Mouse (Mus musculus) neural tube, embryonic 15.5 days (tissue): ENCODE data around the gene Kank3. TPM values are rescaled to one million over a fixed set of nuclear protein-coding genes. Genes with fewer than 3 reads are reported as not detected.

Experiments used
- ATAC-seq: fragments of 200-750 bp; cut with Nextera tagmentation; 2 replicates; pipeline ENCODE4 v1.8.0; 2017; ENCODE audit warnings: mild to moderate bottlenecking, moderate TSS enrichment, moderate library complexity; ENCODE audit not compliant: low FRiP score
- H3K27ac ChIP-seq: fragments of 300-500 bp; sonication (generic); replicated peaks from 2 replicates; pipeline ENCODE4 v1.5.1; 2015; ENCODE audit warnings: mild to moderate bottlenecking, inconsistent platforms
- H3K27me3 ChIP-seq: fragments of 300-500 bp; sonication (generic); replicated peaks from 2 replicates; pipeline ENCODE4 v1.6.1; 2015; ENCODE audit warnings: inconsistent platforms
- H3K36me3 ChIP-seq: fragments of 300-500 bp; sonication (generic); 2 replicates; pipeline ENCODE4 v1.6.1; 2015; ENCODE audit warnings: inconsistent platforms
- H3K4me1 ChIP-seq: fragments of 300-500 bp; sonication (generic); 2 replicates; pipeline ENCODE4 v1.6.1; 2015; ENCODE audit warnings: inconsistent platforms
- H3K4me2 ChIP-seq: fragments of 300-500 bp; sonication (generic); 2 replicates; pipeline ENCODE4 v1.6.1; 2015; ENCODE audit warnings: inconsistent platforms, mild to moderate bottlenecking, moderate library complexity
- H3K4me3 ChIP-seq: fragments of 300-500 bp; sonication (generic); replicated peaks from 2 replicates; pipeline ENCODE4 v1.5.1; 2015; ENCODE audit warnings: mild to moderate bottlenecking, inconsistent platforms
- H3K9ac ChIP-seq: fragments of 300-500 bp; sonication (generic); replicated peaks from 2 replicates; pipeline ENCODE4 v1.6.1; 2015; ENCODE audit warnings: mild to moderate bottlenecking, inconsistent platforms
- H3K9me3 ChIP-seq: fragments of 300-500 bp; sonication (generic); replicated peaks from 2 replicates; pipeline ENCODE4 v1.6.1; 2016; ENCODE audit warnings: inconsistent platforms
- WGBS: fragments of 180-500 bp; shearing (Covaris S2); methylation state at CpG from one replicate; pipeline ENCODE4 v1.1.7; 2015; ENCODE audit warnings: mixed read lengths; 5-methylcytosine and 5-hydroxymethylcytosine counted together
- polyA plus RNA-seq: library from polyadenylated mRNA; unstranded; fragments of >200 nt; fragmentation: Nextera tagmentation; extraction: Ambion mirVana; gene quantifications from 2 replicates; pipeline ENCODE4 v1.2.1, GENCODE M21; 2015

The Kank3 gene
- 46.7 and 48.5 TPM in 2 replicates for polyA plus RNA-seq

DNA sequence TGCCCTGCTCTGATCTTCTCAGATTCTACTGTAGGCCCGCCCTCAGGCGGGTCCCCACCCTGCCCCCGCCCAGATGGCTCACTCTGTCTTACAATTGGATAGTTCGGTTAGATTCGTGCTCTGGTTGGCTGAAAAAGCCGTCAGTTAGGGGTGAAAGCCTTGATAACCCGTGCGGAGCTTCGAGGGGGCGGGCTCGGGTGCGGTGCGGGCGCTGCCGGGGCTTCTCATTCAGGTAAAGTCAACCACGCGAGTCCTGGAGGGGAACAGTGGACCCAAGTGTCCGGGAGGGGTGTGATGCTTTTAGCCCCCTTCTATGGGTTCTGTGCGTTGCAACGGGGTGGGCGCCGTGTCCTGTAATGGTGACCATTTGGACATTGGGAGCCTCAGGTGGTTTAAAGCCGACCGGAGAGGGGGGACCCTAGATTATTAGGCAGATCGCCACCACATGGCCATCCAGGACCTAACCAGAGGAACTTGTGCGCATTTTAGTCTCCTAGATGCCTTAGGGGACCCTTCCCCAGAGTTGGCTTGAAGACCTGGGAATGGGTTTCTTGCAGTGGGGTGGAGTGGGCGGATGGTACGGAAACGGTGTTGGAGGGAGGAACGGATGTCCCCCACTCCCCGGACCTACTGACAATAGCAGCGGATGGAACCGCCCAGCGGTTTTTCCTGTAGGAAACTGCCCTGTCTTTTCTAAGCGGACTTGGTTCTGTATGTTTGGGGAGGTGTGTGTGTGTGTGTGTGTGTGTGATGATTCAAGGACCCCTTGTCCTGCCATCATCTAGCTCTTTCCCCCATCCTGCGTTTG lies at the start of gene Kank3:
Gene Kank3, plus strand, starts transcription at position 186 of the 808 bp plus-strand sequence.
- Histone ChIP-seq H3K9ac (peak within 1 kb of the TSS; percentile 56), H3K4me2 (peak within 1 kb of the TSS; percentile 88), H3K4me1 (peaks cover 9% of the 10 kb centered on the region), H3K36me3 (no peaks in the 10 kb centered on the region), H3K27ac (0 out of 2 replicates have a peak within 1 kb of the TSS, but pooled peaks have one; percentile 39), H3K9me3 (no peaks in the 10 kb centered on the region), H3K27me3 (peaks cover 13% of the 10 kb centered on the region), H3K4me3 (peak within 1 kb of the TSS; percentile 53)
- WGBS, result under 1% methylated on average over 36 of the region's 36 CpGs
- ATAC-seq, result peak; percentile 99

DNA sequence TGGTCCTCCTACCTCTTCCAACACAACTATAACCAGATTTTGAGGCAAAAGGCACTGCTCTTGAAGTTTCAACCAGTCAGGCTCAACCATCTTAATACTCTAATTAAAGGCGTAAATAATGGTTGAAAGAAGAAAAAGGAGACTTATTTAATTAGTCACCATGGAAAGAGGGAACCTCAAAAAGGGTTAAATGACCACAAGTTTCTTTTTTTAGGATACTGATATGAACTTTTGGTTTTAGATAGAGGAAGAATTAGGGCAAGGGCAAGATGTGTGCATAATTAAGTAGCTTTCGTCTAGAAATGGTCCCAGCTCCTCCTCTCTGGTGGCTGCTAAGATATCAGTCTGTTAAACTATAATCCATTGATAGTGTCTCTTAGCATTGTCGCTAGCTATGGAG lies 43.9 kb upstream of the Kank3 start:
- Histone ChIP-seq H3K9ac (no peak overlapping the region), H3K36me3 (no peaks in the 10 kb centered on the region), H3K4me3 (no peak overlapping the region), H3K4me1 (no peaks in the 10 kb centered on the region), H3K4me2 (no peak overlapping the region), H3K9me3 (no peaks in the 10 kb centered on the region), H3K27me3 (no peaks in the 10 kb centered on the region; the same call in 1 of the 2 replicates), H3K27ac (no peak overlapping the region)
- WGBS, result 83% methylated on average over 3 of the region's 3 CpGs
- no peak for ATAC-seq

DNA sequence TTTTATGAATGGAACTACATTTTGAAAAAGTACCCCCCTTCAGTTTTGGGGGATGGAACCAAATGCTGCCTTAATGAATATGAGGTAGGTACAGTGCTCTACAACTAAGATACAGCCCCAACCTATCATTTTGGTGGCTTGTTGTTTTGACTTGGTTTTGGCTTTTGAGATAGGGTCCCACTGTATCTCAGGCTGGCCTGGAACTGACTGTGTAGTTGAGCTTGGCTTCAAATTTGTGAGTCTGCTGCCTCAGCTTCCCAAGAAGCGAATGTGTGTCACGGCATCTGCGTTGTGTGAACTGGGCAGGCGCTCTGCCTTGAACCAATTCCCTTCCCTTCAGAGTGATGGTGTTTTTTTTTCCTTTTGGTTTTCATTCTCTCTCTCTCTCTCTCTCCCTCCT lies 38.7 kb upstream of the Kank3 start:
- Histone ChIP-seq H3K4me1 (no peaks in the 10 kb centered on the region), H3K36me3 (no peaks in the 10 kb centered on the region), H3K27me3 (no peaks in the 10 kb centered on the region), H3K9me3 (no peaks in the 10 kb centered on the region), H3K27ac (no peak overlapping the region), H3K4me2 (no peak overlapping the region), H3K4me3 (no peak overlapping the region), H3K9ac (no peak overlapping the region)
- no peak for ATAC-seq
- WGBS, result 93% methylated on average over 4 of the region's 4 CpGs

DNA sequence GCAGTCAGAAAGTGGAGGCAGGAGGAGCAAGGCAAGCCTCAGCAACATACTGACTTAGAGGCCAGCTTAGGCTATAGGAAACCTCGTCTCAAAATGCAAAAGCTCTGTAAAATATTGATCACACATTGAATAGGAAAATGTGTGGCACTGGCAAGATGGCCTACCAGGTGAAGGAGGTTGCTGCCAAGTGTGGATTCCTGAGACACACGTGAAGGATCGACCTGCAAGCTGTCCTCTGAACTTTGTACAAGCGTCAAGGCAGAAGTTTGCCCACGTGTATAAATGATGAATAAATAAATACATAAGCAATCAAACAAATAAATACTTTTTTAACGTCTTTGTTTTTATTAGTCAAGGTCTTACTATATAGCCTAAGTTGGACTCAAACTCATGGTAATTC lies 36.9 kb upstream of the Kank3 start:
- no peaks in the 10 kb centered on the region for H3K9me3 ChIP-seq
- ATAC-seq, result no peak
- WGBS, result 86% methylated on average over 6 of the region's 6 CpGs

DNA sequence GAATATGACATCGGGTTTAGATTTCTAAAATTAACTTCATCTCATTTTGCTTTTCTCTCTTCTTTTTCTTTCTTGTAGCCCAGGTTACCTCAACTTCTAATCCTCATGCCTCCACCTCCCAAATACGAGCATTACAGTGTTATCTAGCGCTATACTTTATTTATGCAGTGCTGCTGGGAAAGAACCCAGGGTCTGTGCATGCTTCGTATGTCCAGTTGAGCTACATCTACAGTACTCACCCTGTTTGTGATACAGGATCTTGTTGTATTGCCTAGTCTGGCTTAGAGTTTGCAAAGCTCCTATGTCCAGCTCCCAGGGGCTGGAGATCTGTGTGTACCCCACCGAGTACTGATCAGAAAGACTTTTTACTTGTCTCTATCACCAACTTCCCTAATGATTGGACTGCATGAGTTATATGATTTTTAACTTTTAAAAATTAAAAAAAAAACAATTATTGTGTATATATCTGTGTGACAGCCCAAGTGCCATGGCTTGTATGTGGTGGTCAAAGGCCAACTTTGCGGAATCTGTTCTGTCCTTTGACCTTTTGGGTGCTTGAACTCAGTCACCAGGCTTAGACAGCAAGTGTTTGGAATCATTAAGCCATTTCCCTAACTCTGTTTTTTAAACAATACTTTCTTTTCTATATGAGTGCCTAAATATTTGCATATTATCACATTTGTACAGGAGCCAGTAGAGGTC lies 36.3 kb upstream of the Kank3 start:
- no peaks in the 10 kb centered on the region for H3K27me3 ChIP-seq
- H3K9ac ChIP-seq, result no peak overlapping the region
- H3K9me3 ChIP-seq, result no peaks in the 10 kb centered on the region
- no peak overlapping the region for H3K4me2 ChIP-seq
- H3K36me3 ChIP-seq, result no peaks in the 10 kb centered on the region; the same call in 1 of the 2 replicates
- H3K4me1 ChIP-seq, result peaks cover 9% of the 10 kb centered on the region; the same call in 1 of the 2 replicates
- 92% methylated on average over 6 of the region's 6 CpGs for WGBS
- no peak overlapping the region for H3K27ac ChIP-seq
- no peak overlapping the region for H3K4me3 ChIP-seq
- no peak for ATAC-seq

More for the DNA sequence above, 36.9 kb upstream of the Kank3 start:
- Histone ChIP-seq H3K27ac (no peak overlapping the region), H3K4me2 (no peak overlapping the region), H3K4me3 (no peak overlapping the region), H3K4me1 (peaks cover 3% of the 10 kb centered on the region; the same call in 1 of the 2 replicates), H3K36me3 (no peaks in the 10 kb centered on the region; the same call in 1 of the 2 replicates), H3K9ac (no peak overlapping the region), H3K27me3 (no peaks in the 10 kb centered on the region)

DNA sequence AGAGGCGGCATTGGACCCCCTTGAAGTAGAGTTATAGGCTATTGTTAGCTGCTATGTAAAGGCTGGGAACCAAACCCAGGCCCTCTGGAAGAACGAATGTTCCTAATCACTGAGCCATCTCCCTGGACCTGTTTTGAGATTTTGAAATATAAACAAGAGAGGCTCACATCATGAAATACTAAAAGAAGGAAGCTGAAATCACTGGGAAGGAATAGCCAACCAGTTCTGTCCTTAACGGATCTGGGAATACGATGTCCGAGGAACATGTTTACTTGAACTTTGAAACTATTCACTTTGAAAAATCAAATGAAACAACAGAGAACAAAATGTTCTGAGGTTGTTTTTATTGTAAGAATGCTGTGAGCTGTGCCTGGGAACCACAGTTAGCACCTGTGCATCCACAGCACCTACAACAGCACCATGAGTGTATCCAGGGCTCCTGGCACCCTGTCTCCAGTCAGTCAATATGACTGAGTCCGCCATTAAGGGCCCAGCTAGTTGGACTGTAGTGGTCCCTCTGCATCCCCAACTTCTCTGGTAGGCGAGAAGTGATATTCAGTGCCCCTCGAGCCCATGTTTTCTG lies 35.7 kb upstream of the Kank3 start:
- Histone ChIP-seq H3K9ac (no peak overlapping the region), H3K27me3 (no peaks in the 10 kb centered on the region), H3K9me3 (no peaks in the 10 kb centered on the region), H3K4me2 (no peak overlapping the region), H3K4me3 (no peak overlapping the region), H3K36me3 (no peaks in the 10 kb centered on the region; the same call in 1 of the 2 replicates), H3K4me1 (peaks cover 9% of the 10 kb centered on the region; the same call in 1 of the 2 replicates), H3K27ac (no peak overlapping the region)
- ATAC-seq, result no peak
- WGBS, result 92% methylated on average over 8 of the region's 8 CpGs

DNA sequence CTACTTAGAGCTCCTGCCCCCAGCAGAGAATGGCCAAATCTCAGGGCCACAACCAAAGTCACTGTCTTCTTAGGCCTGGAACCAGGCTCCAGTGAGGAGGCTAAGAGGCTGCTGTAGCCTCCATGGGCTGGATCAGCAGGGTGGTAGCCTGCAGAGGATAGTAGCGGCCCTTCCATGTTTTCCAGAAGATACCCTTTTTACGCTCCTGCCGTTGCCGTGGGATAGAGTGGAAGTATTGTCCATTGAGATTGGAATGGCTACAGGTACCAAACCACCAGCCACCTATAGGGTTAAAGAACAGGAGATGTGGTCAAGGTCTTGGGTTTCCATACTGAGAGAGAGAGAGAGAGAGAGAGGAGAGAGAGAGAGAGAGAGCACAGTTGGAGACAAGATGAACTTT lies 35.0 kb upstream of the Kank3 start:
- no peaks in the 10 kb centered on the region for H3K27me3 ChIP-seq
- no peak overlapping the region for H3K27ac ChIP-seq
- ATAC-seq, result no peak
- H3K4me3 ChIP-seq, result no peak overlapping the region
- H3K36me3 ChIP-seq, result no peaks in the 10 kb centered on the region; the same call in 1 of the 2 replicates
- no peaks in the 10 kb centered on the region for H3K9me3 ChIP-seq
- H3K4me1 ChIP-seq, result peaks cover 9% of the 10 kb centered on the region; the same call in 1 of the 2 replicates
- H3K9ac ChIP-seq, result no peak overlapping the region
- WGBS, result 95% methylated on average over 4 of the region's 4 CpGs
- no peak overlapping the region for H3K4me2 ChIP-seq

DNA sequence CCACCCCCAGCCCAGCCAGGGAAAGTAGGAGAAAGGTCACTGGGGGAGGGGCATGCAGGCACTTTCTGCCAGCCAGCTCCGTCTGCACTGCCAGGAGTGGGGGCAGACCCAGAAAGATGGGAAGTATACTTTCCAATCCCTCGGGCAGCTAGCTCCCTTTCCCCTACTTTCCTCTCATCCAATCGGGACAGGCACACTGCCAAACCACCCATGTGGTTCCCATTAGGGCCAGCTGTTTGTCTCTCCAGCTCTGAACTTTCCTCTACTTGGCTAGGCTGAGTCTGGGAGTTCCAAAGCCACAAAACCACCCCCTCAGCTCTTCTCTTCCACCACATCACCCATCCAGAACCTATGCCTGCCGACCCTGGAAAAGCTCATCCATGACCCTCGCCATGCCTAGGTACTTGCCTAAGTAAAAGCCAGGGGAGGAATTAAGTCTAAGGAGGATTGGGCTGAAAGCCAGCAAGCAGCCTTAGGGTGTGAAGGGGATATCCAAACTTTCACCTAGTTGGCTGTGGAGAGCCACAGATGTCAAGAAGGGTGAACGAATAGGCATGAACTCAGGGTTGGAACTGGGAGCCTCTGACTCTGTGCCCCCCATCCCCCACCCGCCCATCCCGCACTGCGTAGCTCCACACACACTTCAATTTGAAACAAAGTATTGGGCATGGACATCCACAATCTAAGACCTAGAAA lies 30.9 kb upstream of the Kank3 start:
- no peaks in the 10 kb centered on the region for H3K9me3 ChIP-seq
- no peak overlapping the region for H3K9ac ChIP-seq
- peaks cover 31% of the 10 kb centered on the region for H3K4me1 ChIP-seq
- no peaks in the 10 kb centered on the region; the same call in 1 of the 2 replicates for H3K36me3 ChIP-seq
- 54% methylated on average over 9 of the region's 9 CpGs for WGBS
- H3K27me3 ChIP-seq, result peaks cover 3% of the 10 kb centered on the region; the same call in 1 of the 2 replicates
- peak overlapping the region; percentile 95 for H3K4me2 ChIP-seq
- no peak overlapping the region for H3K4me3 ChIP-seq
- ATAC-seq, result peak; percentile 81
- peak overlapping the region; percentile 73 for H3K27ac ChIP-seq

DNA sequence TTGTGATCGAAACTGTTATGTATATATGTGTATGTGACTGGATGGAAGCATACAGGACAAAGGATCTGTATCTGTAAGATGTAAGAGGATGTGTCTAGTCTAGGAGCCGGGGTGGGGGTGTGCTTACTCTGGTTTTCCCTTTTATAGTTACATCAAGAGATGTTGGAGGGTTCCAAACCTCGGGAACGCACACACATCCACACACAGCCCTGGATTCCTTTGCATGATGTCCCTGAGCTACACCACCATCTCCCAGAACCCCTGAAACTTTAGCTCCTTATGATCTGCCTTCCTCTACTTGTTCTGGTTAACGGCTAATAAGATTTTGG lies 30.4 kb upstream of the Kank3 start:
- peaks cover 3% of the 10 kb centered on the region; the same call in 1 of the 2 replicates for H3K27me3 ChIP-seq
- WGBS, result 88% methylated on average over 5 of the region's 5 CpGs
- peak overlapping the region; percentile 73 for H3K27ac ChIP-seq
- peak overlapping the region; percentile 52 for H3K4me3 ChIP-seq
- no peak overlapping the region for H3K9ac ChIP-seq
- H3K4me2 ChIP-seq, result peak overlapping the region; percentile 95
- no peak for ATAC-seq
- no peaks in the 10 kb centered on the region; the same call in 1 of the 2 replicates for H3K36me3 ChIP-seq
- peaks cover 31% of the 10 kb centered on the region for H3K4me1 ChIP-seq
- H3K9me3 ChIP-seq, result no peaks in the 10 kb centered on the region

DNA sequence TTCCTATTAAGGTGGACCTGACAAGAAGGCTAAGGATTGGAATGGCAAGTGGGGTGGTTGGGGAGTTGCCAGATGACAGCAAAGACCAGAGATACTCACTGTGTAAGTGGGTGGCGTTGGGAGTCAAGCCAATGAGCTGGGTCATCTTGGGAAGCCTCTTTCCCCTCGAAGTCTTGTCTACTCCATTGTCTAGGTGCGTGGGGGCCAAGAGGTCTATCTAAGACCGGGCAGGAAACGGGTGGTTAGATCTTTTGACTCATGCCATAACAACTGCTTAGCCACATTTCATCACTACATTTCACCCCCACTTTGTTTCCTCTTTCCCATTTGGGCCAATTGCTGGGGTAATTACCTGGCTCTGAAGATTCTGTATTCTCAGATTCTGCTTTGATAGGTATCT lies 29.9 kb upstream of the Kank3 start:
- no peak for ATAC-seq
- Histone ChIP-seq H3K4me3 (peak overlapping the region; percentile 52), H3K4me2 (peak overlapping the region; percentile 95), H3K9me3 (no peaks in the 10 kb centered on the region), H3K9ac (no peak overlapping the region), H3K36me3 (no peaks in the 10 kb centered on the region; the same call in 1 of the 2 replicates), H3K4me1 (peaks cover 31% of the 10 kb centered on the region), H3K27ac (peak overlapping the region; percentile 73), H3K27me3 (peaks cover 3% of the 10 kb centered on the region; the same call in 1 of the 2 replicates)
- 86% methylated on average over 5 of the region's 5 CpGs for WGBS
